Mouse (Mus musculus): ENCODE data around the gene Atf6b.
A peak's percentile ranks its signal among the peaks of the same experiment; 100 is the strongest.

The Atf6b gene

DNA sequence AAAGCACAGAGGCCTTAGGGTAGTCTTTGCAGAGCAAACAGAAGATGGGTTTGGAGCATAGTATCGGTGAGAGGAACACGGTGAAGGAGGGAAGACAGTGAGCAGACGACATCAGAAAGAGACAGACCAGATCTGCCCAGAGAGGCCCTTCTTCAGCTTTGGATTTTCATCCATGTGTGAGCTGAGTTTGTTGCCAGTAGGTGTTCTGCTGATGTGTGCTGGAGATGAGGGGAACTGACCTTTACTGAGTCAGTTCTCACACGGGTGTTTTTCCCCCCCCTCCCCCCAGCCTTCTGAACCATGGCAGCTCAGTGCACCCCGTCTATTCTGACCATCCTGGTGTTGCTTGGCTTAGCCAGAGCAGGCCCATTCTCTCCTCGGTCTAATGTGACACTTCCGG is 23.3 kb downstream of the Atf6b start, which contains the start of gene Tnxb:
Gene Tnxb, plus strand, starts transcription at position 301 of the 400 bp plus-strand sequence.
- no peak for DNase-seq (ENCODE audit: low spot score)

DNA sequence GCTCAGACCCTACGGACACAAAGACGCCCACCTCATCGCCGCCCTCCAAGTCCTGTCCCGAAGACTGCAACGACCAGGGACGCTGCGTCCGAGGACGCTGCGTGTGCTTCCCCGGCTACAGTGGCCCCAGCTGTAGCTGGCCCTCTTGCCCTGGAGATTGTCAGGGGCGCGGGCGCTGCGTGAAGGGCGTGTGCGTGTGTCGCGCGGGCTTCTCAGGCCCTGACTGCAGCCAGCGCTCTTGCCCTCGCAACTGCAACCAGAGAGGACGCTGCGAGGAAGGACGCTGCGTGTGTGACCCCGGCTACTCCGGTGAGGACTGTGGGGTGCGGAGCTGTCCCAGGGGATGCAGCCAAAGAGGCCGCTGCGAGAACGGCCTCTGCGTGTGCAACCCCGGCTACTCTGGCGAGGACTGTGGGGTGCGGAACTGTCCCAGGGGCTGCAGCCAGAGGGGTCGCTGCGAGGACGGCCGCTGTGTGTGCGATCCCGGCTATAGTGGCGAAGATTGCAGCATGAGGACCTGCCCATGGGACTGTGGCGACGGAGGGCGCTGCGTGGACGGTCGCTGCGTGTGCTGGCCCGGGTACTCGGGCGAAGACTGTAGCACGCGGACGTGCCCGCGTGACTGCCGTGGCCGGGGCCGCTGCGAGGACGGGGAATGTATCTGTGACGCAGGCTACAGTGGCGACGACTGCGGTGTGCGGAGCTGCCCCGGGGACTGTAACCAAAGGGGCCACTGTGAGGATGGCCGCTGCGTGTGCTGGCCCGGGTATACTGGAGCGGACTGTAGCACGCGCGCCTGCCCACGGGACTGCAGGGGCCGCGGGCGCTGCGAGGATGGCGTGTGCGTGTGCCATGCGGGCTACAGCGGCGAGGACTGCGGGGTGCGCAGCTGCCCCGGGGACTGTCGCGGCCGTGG is 24.5 kb downstream of the Atf6b start:
- DNase-seq (ENCODE audit: low spot score) = no peak

DNA sequence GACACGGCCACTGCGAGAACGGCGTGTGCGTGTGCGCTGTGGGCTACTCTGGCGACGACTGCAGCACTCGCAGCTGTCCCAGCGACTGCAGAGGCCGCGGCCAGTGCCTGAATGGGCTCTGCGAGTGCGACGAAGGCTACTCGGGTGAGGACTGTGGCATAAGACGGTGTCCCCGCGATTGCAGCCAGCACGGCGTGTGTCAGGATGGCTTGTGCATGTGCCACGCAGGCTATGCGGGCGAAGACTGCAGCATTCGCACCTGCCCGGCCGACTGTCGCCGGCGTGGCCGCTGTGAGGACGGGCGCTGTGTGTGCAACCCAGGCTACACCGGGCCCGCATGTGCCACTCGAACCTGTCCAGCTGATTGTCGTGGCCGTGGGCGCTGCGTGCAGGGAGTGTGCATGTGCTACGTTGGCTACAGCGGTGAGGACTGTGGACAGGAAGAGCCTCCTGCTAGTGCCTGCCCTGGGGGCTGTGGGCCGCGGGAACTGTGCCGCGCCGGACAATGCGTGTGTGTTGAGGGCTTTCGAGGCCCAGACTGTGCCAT is 25.4 kb downstream of the Atf6b start:
- DNase-seq (ENCODE audit: low spot score) = no peak

DNA sequence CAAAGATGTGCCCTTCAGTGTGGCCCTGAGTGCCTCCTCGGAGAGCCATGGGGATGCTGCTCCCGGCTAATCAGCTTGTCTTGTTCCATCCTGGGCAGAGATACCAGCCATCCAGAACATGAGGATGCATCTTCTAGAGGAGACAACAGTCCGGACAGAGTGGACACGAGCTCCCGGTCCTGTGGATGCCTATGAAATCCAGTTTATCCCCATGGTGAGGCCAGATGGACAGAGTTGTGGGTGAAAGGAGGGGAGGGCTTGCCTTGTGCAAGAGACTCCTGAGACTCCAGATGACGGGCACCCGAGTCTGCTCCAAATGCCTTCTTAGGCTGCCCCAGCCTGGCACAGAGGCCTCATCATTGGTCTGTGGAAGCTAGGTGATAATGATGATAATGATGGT is 26.2 kb downstream of the Atf6b start:
- no peak for DNase-seq (ENCODE audit: low spot score)

DNA sequence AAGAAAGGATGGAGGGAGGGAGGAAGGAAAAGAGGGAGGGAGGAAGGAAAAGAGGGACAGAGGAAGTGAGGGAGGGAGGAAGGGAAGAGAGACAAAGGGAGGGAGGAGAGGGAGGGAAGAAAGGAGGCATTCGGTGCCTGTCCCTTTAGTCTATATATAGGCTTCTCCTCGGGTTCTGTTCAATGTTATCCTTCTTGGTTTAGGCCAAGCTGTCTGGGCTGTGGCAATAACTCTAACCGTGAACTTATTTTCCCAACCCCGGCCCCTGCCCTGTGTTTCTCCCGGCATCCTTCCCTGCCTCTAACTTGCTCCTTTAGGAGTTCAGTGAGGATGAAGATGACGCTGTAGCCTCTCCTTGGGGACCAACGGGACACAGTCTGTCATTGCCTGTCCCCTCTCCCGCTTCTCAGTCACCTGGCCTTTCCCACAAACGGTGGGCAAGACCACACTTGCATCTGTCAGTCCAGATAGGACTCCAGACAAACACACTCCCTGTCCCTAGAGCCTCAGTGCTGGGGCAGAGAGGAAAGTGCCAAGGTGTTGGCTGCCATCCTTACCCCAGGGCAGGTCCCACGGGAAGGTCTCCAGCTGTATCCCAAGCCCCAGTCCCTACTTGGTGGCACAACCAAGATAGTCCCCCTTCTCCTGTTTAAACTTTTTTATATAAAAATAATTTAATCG is 27.7 kb downstream of the Atf6b start:
- DNase-seq (ENCODE audit: low spot score) = no peak

DNA sequence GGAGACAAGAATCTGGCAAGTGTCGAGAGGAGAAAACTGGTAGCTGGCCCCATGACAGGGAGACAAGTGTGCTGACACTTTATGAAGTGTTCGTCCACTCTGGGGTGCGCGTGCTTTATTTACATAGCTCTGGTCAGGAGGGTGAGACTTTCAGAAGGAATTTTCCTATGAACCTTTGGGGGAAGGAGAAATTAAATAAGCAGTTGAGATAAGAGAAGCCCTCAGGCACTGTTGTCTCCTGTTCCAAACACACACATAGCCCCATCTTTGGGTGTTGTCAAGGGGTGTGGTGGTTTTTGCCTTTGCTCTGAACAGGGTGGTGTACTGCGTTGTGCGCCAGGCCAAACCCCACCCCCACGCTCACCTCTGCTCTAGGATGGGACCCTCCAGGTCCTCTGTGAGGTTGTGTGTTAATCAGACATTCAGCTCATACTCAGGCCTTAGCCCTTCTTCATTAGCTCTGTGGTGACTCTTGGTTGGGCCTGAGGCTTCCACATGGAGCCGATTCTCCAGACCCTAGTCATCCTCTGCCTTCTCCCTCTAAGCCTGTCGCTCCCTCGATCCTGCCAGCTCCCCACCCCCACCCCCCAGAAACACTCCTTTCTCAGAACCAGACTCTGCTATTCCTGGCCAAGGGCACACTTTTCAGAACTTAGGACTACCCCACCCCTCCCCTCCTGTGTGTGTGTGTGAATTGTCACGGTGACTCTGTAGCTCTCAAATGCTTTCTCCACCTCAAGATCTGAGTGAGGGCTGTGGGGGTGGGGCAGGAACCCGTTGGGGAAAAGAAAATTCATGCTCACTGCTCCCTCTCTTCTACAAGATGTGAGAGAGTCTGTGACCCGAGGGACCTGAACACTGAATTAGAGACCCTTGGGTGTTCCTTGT is 28.5 kb downstream of the Atf6b start:
- DNase-seq (ENCODE audit: low spot score) = no peak

DNA sequence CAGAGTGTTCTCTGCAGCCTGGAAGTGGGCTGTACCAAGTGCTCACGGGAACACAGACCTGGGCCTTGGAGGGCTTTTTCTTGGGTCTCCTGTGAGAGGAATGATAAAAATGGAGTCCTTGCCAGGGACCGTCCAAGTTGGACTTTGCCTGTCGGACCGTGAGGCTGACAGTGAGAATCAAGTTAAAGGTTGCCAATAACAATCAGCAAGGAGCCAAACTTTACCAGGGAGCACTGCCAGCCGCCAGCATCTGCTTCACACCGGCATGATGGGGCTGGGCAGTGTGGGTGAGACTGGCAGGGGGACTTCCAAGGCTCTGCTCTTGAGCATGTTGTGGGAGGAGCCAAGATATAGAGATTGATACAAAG is 29.1 kb downstream of the Atf6b start:
- DNase-seq (ENCODE audit: low spot score) = no peak

DNA sequence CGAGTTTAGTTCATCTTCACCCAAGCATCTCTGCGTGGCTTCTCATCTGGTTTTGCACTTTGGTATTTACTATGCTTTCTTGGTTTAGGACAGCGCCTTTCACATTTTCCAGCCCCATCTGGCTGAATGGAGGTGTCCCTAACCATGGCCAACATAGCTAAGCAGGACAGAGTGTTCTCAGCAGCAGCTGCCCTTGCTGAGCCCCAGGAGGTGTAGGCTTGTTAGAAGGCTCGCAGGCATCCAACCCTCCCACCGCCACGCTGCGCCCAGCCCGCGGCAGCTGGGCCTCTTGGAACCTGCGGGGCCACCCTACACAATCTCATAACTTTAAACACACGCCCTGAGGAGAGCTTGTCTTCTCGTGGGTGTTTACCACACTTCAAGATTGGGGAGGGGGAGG is 29.7 kb downstream of the Atf6b start:
- no peak for DNase-seq (ENCODE audit: low spot score)

DNA sequence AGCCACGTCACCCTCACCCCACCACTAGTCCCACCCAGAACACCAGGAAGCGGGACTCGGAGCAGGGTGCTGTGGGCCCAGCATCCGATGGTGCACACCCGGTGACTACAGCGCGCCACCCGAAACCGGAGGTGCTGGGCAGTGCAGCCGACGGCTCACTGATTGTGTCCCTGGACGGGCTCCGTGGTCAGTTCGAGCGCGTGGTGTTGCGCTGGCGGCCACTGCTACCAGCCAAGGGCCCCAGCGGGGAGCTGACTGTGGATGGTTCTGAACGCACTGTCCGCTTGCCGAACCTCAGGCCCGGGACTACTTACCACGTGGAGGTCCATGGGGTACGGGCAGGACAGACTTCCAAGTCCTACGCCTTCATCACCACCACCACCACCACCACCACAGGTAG is 33.2 kb downstream of the Atf6b start:
- no peak for DNase-seq (ENCODE audit: low spot score)

DNA sequence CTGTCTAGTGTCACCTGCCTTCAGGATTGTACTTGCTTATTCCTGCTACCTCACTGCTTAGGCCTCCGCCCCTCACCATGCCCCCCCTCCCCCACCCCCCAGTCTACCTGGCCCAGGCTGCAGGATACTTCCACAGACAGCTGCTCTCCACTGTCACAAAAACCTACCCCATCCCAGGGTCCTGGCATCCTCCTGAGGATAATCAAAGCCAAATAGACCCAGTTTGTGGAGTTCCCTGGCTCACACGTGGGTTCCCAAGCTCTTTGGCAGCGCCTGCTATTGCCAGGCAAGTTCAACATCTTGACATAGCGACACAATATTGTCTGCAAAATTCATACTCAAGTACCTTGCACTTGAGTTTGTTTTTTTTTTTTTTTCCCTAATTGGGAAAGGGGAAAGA is 33.7 kb downstream of the Atf6b start:
- DNase-seq (ENCODE audit: low spot score) = no peak

DNA sequence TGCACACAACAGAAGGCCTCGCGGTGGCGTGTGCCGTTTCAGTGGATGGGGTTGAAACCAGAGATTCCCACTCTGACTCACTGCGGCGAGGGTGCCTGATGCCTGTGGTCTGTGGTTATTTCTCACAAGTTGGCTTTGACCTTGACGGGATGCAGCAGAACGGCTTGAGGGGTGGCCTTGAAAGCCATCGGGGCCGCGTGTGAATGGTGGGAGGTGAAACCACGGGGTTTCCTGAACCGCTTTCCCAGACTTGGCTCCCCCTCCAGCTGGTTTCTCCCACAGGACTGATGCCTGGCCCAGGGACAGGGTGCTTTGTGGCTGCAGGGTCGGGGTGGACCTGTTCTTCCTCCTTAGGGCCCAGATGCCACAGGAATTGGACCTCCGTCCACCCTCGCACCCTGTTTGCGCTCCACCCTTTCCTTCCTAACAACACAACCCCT is 34.2 kb downstream of the Atf6b start:
- DNase-seq (ENCODE audit: low spot score) = peak; percentile 63

DNA sequence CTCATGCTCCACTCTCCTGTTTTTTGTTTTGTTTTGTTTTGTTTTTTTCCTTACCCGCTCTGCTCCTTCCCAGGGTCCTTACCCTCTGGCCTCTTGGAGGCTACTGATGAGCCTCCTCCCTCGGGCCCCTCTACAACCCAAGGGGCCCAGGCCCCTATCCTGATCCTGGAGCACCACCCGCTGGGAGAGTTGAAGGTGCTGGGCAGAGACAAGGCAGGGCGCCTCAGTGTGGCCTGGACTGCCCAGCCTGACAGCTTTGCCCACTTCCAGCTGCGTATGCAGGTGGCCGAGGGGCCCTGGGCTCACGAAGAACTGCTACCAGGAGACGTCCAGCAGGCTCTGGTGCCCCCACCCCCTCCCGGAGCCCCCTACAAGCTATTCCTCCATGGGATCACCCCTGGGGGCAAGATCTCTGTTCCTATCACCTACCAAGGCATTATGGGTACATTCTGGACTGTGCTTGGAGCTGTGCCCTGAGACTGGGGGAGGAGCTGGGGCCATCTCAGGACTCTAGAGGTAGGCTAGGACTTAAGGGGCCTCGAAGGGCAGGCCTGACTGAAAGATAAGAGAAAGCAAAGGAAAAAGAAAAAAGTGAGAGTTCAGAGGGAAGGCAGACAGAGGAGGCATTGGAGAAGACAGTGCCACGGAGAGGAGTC is 35.1 kb downstream of the Atf6b start:
- no peak for DNase-seq (ENCODE audit: low spot score)

DNA sequence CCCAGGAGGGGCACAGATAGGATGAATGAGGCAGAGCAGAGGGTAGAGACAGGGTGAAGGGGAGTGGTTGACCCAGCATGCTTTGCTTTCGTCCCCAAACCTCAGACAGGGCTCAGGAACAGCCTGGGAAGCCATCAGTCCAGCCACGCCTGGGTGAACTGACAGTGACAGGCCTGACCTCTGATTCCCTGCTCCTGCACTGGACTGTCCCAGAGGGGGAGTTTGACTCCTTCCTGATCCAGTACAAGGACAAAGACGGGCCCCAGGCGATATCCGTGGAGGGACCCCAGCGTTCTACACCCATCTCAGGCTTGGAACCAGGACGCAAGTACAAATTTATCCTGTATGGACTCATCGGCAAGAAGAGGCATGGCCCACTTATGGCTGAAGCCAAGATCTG is 36.2 kb downstream of the Atf6b start:
- no peak for DNase-seq (ENCODE audit: low spot score)

DNA sequence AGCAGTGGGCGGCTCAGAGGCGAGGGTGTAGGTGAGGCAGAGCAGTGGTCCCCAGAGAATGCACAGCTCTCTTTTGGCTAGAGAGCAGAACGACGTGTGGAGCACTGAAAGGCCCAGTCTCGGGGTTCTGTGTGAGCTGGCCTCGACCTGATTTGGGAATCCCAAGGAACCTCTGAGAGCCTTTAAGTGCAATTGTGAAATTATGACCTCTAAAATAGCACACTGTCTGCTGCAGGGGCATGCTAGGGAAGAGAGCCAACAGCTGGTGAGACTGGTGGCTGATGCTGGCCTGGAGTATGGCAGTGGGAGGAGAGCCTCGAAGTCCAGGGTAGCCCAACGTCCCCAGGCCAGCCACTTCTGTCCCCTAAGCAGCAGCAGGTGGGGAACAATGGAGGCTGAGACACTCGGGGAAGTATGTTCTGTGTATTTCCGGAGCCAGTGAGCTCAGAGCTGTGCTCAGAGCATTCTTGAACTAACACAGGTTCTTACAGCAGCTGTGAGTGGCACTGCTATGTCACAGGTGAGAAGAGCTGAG is 36.8 kb downstream of the Atf6b start:
- DNase-seq (ENCODE audit: low spot score) = no peak

DNA sequence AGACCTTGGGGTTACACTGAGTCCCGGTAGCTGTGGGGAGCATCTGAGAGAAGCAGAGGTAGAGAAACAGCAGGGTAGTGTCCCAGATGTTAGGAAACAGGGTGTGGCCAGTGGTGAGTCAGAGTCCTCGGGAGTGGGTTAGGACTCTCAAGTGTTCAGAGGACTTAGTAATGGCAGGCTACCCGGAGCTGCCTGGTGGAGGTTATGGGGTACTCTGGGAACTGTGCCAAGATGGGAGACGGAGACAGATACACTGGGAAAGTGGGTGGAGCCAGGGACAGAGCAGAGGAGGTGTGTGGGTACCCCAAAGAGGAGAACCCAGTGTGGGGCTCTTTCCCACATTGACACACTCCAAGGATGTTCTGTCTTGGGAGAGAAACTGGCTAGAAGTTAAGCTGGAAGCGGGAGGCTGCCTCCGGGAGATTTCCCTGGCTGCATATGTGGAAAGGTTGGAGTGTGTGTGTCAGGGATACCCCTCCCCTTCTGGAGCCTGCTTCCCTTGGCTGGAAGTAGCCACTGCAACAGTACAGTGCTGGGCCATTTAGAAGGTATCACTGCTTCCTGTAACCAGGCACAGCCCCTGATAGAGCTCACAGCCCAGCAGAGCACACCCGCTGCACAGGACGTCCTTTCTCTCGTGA is 37.4 kb downstream of the Atf6b start:
- DNase-seq (ENCODE audit: low spot score) = no peak

DNA sequence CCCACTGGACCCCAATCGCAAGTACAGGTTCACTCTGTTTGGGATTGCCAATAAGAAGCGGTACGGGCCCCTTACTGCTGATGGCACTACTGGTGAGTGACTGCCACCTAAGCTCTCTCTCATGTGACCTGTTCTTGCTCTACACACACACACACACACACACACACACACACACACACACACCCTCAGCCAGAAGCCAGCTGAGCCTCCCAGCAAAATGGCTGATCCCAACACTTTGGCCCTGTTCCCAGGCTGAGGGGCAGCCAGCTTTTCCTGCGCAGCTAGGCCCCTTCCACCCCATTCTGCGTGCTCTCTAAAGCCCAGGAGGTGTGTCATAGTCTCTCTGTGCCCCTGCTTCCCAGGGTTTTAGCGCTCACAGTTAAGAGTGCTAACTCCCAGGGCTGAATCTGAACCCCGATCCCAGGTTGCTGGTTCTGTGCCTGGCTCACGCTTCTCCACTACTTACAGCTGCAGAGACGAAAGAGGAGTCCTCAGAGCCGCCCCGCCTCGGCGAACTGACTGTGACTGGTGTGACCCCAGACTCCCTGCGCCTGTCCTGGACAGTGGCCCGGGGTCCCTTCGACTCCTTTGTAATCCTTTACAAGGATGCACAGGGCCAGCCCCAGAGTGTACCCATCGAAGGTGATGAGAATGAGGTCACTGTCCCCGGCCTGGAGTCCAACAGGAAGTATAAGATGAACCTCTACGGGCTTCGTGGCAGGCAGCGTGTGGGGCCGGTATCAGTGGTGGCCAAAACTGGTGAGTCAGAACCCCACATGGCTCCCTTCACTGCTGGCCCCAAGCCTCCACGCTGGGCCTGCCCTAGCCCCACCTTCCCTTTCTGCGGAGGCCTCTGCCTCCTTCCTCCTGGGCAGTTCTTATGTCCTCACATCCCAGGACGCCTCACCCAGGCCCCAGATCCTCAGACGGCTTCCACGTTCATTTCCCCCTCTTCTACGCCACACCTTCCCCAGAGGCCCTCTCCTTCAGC is 38.5 kb downstream of the Atf6b start:
- DNase-seq (ENCODE audit: low spot score) = no peak

DNA sequence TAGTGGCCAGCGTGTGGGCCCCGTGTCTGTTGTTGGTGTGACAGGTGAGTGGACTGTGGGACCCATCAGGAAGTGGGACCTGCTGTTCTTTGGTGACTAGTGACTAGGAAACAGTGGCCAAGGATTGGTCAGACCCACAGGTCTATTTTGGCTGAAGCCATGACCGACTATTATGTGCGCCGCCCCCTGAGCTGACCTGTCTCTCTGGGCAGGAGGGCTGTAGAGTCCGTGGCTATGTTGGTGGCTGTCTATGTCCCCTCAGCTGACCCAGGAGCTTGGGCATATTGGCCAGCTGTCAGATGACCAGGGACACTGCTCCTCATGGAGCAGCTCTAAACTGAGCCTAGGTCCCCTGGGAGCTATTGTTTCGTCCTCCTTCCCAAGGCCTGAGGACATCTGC is 41.9 kb downstream of the Atf6b start:
- no peak for DNase-seq (ENCODE audit: low spot score)

DNA sequence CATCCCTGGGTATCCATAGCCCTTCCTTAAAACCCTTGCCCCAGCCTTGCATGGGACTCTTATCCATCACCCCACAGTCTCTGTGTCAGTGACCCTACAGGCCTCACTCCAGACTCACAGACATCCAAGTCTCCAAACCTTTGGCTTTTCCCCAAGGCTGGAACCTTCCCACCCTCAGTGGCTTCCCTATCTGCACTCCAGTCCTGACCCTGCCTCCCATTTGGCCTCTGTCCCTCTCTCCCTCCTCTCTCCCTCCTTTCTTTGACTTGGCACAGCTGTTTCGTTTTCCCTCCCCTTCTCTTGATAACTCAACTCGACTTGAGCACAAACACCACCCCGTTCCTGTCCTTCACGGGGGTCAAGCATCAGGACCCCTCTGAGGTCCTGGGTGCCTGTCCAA is 43.5 kb downstream of the Atf6b start:
- peak; percentile 68 for DNase-seq (ENCODE audit: low spot score)

DNA sequence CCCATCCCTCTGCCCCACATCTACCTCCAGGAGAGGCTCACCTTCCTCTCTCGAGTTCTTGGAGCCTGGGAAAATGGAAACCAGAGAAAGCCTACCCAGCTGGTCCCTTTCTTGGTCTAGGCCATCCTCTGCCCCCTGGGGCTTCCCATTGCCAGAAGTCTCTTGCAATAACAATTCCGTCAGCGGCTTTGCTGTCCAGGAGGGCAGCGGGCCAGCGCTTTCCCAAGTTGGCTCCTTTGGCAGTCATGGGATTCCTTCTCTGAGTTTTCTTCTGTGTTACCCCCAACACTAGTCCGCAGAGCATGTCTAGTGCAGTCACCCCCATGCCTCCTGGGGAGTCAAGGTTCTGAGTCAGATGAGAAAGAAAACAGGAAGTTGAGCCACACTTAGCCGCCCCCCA is 46.0 kb downstream of the Atf6b start:
- peak; percentile 67 for DNase-seq (ENCODE audit: low spot score)
